Mouse (Mus musculus) cerebellum, postnatal 4 days (tissue): Measurements from ENCODE around the gene Itga9.
A peak's percentile ranks its signal among the peaks of the same experiment; 100 is the strongest.

Experiments used
- DNase-seq, 2 experiments: peaks; one replicate each; pipeline ENCODE4 v3.0.0; 2022; ENCODE audit warnings: low spot score in 2 of 2, mixed read lengths in 1 of 2

Gene Itga9

DNA sequence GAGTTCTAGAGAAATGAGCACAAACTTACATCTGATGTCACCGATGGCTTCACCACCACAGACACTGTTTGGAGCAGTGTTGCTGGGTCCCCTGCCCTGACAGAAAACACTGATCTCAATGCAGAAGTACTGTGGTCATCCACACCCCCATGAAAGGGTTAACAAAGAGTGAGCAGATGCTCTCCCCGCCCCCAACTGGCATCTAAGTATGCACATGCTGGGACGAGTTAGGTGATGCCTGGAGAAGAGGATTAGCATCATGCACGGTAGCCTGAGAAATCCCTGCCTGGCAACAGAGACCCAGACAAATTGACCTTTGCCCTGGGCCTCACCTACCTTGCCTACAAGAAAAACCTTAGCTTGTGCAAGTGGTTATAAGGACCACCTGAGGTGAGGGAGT is 162.1 kb downstream of the Itga9 start:
- no peak for DNase-seq

- no peak for DNase-seq
These were observed 163.9 kb downstream of the Itga9 start for GRCm38 (mm10) chr9:118770366-118770765.

- DNase-seq, result no peak
These were observed 168.2 kb downstream of the Itga9 start for GRCm38 (mm10) chr9:118774676-118775075.

GRCm38 (mm10) chr9:118776880-118777438 is 170.5 kb downstream of the Itga9 start:
- DNase-seq, result no peak

GRCm38 (mm10) chr9:118778596-118778995 is 172.1 kb downstream of the Itga9 start:
- no peak for DNase-seq

- no peak for DNase-seq
These were observed 178.1 kb downstream of the Itga9 start for GRCm38 (mm10) chr9:118784621-118785020.

DNA sequence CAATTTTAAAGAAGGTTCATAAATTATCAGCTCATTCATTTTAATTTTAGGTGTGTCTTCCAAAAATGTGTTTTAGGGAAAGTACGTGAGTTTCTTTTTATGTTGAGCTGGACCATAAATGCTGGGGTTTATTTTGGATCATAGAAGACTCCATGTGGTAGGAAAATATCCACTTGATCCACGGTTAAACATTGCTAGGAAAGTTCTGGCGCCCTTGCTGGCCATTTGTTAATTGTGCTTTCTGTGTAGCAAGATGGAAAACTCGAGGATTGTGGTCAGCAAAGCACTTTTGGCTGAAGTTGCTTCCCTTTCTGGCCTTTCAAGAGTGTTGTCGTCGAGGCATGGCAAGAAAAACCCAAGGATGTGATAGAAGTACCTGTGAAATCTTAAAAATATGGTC is 179.3 kb downstream of the Itga9 start:
- DNase-seq, result no peak

DNA sequence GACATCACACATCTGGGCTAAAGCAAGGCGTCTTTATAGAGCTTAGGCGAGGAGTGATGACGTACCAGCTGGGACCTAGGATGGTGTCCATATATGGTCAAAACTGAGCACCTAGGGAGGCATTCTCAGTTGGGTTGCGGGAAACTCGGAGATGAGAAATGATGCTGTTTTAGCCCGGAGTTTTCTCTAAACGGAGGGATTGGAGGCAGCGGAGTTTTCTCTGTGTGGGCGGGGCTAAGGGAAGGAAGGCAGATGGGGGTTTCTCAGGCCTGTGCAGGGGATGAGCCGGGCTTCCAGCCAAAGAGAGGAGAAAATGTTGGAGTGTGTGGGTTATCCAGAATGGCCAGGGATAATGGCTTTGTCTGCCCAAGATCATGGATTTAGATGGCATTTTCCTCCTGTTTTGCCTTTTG is 182.4 kb downstream of the Itga9 start:
- DNase-seq, result peak in 1 of 2 experiments; percentile 54

- no peak for DNase-seq
These were observed 184.7 kb downstream of the Itga9 start for GRCm38 (mm10) chr9:118791231-118791630.

DNA sequence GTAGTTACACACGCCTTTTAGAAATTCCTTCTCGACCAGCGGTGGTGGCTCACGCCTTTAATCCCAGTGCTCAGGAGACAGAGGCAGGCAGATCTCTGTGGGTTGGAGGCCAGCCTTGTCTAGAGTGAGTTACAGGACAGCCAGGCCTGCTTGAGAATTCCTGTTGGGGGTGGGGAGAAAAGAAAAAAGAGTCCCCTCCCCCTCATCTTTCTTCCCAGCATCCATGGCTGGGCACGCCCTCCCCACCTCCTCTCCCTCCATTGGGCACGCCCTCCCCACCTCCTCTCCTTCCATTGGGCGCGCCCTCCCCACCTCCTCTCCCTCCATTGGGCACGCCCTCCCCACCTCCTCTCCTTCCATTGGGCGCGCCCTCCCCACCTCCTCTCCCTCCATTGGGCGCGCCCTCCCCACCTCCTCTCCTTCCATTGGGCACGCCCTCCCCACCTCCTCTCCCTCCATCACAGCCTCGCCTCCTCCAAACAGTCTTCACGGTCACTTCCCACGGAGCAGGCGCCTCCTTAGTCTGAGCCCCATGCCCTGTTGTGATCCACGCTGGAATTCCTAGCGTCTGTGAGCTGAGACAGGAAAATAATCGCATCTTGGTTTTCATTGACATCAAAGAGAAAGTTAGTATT is 186.8 kb downstream of the Itga9 start:
- no peak for DNase-seq

DNA sequence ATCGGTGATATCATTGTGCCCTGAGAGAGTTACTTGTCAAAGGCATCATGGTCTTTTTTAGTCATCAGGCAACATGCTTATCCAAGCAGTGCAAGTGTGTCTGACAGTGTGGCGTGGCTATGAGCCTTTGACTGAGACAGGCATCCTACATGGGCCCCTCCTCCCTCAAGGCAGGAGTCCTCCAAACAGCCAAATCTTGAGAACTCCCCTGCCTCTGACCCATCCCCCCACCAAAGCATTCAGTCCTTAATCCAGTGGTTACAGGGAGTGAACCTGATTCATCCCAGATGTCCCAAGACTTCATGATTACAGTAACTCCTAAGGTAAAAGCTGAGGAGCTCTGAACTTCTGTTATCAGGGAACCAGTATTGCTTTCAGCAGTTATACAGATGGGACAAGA is 188.2 kb downstream of the Itga9 start:
- DNase-seq, result no peak

DNA sequence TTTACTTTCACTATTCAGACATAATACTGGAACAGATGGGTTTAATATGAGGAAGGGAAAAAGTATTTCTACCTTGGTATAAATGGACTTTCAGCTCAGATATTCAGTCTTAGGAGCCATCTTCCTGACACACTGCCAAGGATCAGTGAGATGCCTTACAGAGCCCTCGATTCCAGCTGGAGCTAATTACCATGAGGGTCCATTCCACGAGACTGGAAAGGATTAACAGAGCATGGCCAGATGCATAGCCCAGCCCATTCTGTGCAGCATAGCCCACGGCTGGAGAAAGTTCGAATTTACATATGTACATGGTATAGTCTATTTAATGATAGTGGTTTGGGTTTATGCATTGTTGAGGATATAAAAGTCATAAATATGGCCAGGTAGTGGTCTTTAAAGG is 188.8 kb downstream of the Itga9 start:
- DNase-seq, result no peak

DNA sequence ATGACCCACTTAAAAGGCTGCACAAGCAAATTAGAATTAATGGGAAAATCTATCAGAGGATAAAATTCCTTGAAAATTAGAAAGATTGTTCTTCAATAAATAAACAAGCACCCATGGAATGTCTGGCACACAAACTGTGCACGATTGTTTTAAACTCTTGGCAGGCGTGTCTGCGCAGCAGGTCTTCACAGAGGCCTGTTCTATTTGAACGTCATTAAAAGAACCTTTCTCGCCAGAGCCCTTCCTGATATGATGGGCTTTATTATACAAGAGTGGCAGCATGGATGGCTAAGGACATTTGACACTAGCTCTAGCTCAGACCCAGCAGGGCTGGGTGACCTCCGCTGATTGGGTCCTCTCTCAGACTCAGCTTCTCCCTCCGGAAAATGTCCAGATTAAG is 192.6 kb downstream of the Itga9 start:
- no peak for DNase-seq

DNA sequence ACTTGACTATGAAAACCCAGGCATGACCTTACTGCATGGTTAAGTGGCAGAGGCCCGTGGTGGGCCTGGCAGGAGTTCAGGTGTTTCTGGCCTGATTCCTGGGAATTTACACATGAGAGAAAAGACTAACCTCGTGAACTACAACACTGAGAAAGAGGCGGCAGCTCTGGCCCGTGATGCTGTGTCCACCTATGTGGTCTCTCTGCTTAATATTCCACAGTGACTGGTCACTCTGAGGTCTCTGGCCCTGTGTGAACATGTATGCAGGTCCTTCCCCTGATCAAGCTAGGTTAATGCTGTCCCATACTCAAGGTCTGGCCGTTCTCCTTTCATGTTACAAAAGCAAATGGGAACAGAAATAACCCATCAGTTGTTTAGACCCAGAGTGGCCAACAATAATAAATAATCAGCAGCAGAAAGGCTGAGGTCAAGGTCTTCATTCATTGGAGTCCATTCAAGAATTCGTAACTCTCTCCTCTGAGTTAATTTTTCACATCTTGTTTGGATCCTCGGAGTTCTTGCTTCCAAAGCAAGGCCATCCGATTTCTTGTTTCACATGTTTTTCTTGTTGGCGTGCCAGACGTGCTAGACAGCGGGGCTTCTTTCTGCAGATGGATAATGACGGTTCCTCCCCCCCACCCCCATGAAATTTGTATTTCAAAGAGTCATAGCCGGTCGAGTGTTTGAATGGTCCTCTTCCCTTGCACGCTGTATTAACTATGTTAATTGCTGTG is 194.9 kb downstream of the Itga9 start:
- no peak for DNase-seq

DNA sequence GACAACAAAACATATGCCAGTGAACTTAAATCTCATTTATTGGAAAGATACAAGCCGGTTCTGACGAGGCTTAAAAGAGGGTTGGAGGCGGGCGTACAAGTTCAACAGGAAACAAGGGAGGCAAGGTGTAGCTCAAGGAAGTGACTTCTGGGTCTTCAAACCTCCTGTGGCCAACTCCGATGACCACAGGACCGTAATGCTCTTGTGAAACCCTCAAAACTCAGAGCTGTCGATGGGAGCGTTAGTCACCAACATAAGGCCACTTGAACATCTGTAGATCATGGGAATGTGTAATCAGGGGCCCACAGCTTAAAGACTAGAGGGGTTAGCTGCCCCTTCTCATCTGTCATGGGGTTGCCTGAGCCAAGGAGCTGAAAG is 195.4 kb downstream of the Itga9 start:
- no peak for DNase-seq

DNA sequence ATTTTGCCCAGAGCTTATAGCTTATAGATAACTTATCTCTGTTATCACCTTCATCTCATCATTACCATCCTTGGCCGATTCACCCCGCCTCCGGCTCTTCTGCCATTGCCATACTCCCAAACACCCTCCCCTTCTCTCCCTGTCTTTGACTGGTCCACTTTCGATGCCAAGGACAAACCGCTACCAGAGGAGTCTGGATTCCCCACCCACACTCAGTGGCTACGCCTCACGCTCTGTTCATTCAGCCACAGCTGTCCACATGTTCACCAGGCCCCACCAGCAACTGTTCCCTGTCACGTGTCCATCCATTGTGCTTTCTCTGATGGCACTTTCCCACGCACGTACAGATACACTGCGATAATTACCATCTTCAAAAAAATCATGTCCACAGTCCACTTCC is 195.9 kb downstream of the Itga9 start:
- DNase-seq, result no peak

DNA sequence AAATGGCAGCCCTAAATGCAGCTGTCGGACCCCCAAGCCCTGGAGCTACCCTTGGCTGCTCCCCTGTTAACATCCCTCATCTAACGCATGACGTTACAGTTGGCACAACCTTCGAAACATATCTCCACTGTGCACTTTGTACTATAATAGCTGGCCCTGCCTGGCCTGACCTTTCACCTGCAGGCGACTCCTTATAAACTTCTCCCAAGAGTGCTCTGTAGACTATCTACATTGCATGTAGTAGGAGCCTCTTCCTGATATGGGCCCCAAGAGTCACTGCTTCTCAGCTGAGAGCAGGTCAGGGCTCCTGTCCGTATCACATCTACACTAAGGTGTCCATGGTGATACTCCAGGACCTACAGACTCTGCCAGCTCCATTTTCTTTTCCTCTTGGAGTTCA is 199.2 kb downstream of the Itga9 start:
- no peak for DNase-seq

DNA sequence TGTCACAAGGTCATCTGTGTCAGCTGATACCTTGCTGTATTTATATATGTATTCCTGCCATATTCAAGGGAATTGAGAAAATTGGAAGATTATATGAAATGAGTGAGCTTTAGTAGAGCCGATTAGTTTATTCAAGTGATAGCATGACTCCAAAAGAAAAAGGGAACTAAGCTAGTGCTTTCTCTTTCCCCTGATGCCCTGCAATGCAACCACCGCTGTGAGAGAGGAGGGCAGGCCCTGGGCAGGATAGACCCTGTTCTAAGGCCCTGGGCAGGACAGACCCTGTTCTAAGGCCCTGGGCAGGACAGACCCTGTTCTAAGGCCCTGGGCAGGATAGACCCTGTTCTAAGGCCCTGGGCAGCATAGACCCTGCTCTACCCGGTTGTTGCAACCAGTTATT is 201.2 kb downstream of the Itga9 start:
- DNase-seq, result no peak

- DNase-seq, result no peak
These were observed 205.7 kb downstream of the Itga9 start for GRCm38 (mm10) chr9:118812221-118812620.

GRCm38 (mm10) chr9:118813492-118813891 is 207.0 kb downstream of the Itga9 start:
- DNase-seq, result no peak

- DNase-seq, result no peak
These were observed 207.6 kb downstream of the Itga9 start for GRCm38 (mm10) chr9:118814056-118814455.

DNA sequence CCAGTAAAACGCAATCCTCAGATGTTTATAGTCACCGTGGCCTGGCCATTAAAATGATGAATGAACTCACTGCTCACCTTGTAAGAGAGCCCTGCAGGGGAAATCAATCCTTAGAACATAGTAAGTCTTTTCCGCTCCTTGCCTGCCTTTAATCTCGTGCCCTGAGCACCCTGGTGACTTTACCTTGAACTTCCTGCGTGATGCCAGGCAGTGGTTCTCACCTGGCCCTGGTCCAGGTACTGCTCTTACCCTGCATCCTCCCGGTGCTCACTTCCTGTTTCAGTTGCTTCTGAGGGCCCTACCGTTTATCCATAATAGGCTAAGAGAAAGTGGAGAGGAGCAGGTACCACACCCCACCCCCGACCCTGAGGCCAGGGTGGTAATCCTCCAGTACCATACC is 208.0 kb downstream of the Itga9 start:
- DNase-seq, result no peak

- DNase-seq, result no peak
These were observed 209.1 kb downstream of the Itga9 start for GRCm38 (mm10) chr9:118815543-118815942.
